Mouse (Mus musculus): ENCODE measurements around the gene Gprin1. TPM values are rescaled to one million over a fixed set of nuclear protein-coding genes. Genes with fewer than 3 reads are reported as not detected.
"Not testable (repeated sequence)": the region's sequence is repeated elsewhere in the genome, so short reads cannot be mapped to it uniquely, and the experiment has no call there.

Gprin1 gene
- 0.14 and 0.27 TPM in 2 replicates for polyA plus RNA-seq (2015; fragmentation: Nextera tagmentation; extraction: Ambion mirVana)

DNA sequence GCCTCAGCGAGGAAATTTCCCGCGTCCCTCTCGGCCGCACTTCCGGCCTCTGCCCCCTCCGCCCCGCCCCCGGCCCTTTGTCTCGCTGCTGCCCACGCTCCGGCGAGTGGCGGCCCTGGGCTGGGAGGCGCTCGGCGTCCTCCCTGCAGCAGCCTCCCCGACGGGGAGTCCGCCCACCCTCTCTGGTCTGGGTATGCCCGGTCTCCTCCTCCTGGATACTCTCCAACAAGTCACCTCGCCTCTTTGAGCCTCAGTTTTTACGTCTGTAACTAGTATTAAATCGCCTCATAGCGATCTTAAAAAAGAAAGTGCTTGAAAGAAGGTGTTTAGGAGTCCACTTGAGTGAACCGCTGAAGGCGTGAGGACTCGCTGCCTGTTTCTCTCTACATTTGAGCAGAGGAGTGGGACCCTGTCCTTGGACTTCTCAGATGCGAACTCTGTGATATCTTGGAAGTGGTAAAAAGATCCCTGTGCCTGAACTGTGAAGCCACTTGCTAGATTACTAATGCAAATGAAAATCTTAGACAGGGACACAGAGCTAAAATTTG, at the start of gene Gprin1:
TSS of gene Gprin1 (minus strand) at position 11 of the 548 bp plus-strand sequence.
- H3K4me1 ChIP-seq = peaks cover 14% of the 10 kb centered on the region
- H3K9me3 ChIP-seq (replicated peaks) = no peaks in the 10 kb centered on the region
- H3K9ac ChIP-seq = no peak within 1 kb of the TSS
- WGBS = 2% methylated on average over 29 of the region's 29 CpGs
- peak; percentile 47; the same call in 1 of the 2 replicates for ATAC-seq (replicated peaks; ENCODE audit: low FRiP score)
- H3K4me3 ChIP-seq (replicated peaks) = peak within 1 kb of the TSS; percentile 62
- H3K4me2 ChIP-seq = peak within 1 kb of the TSS; percentile 94
- H3K36me3 ChIP-seq = no peaks in the 10 kb centered on the region
- no peak within 1 kb of the TSS for H3K27ac ChIP-seq
- H3K27me3 ChIP-seq = peaks cover 73% of the 10 kb centered on the region

DNA sequence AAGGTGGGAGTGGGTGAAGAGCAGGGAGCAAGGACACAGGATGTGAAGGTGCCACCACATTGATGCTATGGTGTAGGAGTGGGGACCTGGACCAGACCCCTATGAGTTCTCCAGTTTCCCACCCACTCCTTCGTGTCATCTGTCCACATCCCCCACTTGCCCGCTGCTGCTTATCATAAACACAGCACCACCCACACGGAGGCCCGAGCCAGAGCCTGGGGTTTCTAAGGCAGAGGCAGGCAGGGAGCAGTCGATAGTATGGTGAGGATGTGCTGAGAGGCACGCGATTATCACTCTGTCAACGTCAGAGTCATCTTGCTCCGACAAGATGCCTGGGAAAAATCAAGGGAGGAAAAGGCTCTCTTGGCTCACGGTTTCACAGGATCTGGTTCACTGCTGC, 49.1 kb upstream of the Gprin1 start:
- Histone ChIP-seq H3K9ac (no peak overlapping the region), H3K36me3 (no peaks in the 10 kb centered on the region), H3K9me3 (replicated peaks) (no peaks in the 10 kb centered on the region), H3K27ac (no peak overlapping the region), H3K4me2 (no peak overlapping the region), H3K4me1 (0 out of 2 replicates have a peak, but pooled peaks cover 2% of the 10 kb centered on the region), H3K4me3 (replicated peaks) (no peak overlapping the region), H3K27me3 (peaks cover 29% of the 10 kb centered on the region; the same call in 1 of the 2 replicates)
- no peak for ATAC-seq (replicated peaks; ENCODE audit: low FRiP score)
- whole genome bisulfite sequencing = 68% methylated on average over 10 of the region's 10 CpGs

GRCm38 (mm10) chr13:54797861-54798643, 48.4 kb upstream of the Gprin1 start:
- Histone ChIP-seq H3K4me3 (replicated peaks) (no peak overlapping the region), H3K36me3 (no peaks in the 10 kb centered on the region), H3K27ac (no peak overlapping the region), H3K4me1 (0 out of 2 replicates have a peak, but pooled peaks cover 2% of the 10 kb centered on the region), H3K27me3 (peaks cover 27% of the 10 kb centered on the region; the same call in 1 of the 2 replicates), H3K9ac (no peak overlapping the region), H3K4me2 (no peak overlapping the region), H3K9me3 (replicated peaks) (no peaks in the 10 kb centered on the region)
- no peak for ATAC-seq (replicated peaks; ENCODE audit: low FRiP score)
- WGBS = 77% methylated on average over 16 of the region's 16 CpGs

- WGBS = 34% methylated on average over 4 of the region's 4 CpGs
- H3K4me1 ChIP-seq = 0 out of 2 replicates have a peak, but pooled peaks cover 5% of the 10 kb centered on the region
- H3K4me3 ChIP-seq (replicated peaks) = no peak overlapping the region
These were observed 47.7 kb upstream of the Gprin1 start for GRCm38 (mm10) chr13:54797356-54797755.

DNA sequence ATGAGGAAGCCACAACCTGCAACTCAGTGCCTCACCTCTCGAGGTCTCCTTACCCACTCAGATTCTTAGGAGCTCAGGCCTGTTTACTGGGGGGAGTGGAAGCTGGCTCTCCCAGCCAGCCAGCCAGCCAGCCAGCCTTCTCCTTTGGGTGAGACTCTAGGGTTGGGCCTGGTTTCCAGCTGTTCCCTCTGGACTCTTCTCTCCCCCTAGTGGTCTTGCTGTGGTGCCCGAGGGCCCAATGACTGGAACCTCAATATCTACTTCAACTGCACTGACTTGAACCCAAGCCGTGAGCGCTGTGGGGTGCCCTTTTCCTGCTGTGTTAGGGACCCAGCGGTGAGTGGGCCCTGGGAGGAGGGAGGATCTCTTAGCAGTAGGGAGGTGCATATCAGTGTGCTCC, 45.2 kb upstream of the Gprin1 start:
- Histone ChIP-seq H3K4me3 (replicated peaks) (no peak overlapping the region), H3K4me1 (peaks cover 11% of the 10 kb centered on the region), H3K4me2 (no peak overlapping the region), H3K9me3 (replicated peaks) (no peaks in the 10 kb centered on the region), H3K27ac (no peak overlapping the region), H3K9ac (no peak overlapping the region), H3K27me3 (peaks cover 46% of the 10 kb centered on the region), H3K36me3 (no peaks in the 10 kb centered on the region)
- 46% methylated on average over 5 of the region's 5 CpGs for WGBS
- no peak for ATAC-seq (replicated peaks; ENCODE audit: low FRiP score)

More at GRCm38 (mm10) chr13:54797356-54797755, 47.7 kb upstream of the Gprin1 start:
- no peak overlapping the region for H3K27ac ChIP-seq
- peaks cover 28% of the 10 kb centered on the region; the same call in 1 of the 2 replicates for H3K27me3 ChIP-seq
- H3K9ac ChIP-seq = no peak overlapping the region
- no peaks in the 10 kb centered on the region for H3K36me3 ChIP-seq
- ATAC-seq (replicated peaks; ENCODE audit: low FRiP score) = no peak
- no peak overlapping the region for H3K4me2 ChIP-seq
- no peaks in the 10 kb centered on the region for H3K9me3 ChIP-seq (replicated peaks)

DNA sequence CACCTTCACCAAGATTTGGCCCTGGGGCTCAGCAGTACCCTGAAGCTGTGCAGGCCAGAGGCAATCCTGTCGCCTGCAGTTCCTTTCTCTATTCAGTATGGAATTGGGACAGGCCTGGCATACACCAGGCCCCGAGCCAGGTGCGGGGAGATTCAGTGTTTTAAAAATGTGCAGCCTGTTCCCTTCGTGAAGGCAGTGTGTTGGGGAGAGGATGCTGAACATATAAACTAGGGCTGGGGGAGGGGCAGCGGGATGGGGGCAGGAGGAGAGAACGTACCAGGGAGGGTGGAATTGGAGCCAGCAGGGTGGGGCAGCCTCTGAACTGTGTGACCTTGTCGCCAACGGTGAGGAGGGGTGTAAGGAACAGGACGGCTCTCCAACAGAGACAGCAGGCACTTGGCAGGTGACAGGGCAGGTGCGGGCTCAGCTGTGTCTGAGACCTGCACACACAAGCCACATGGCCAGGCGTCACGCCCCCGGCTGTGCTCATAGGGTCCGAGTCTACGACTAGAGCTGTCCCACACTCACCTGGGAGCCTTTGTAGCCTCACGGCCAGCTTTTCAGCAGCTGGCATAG, 44.4 kb upstream of the Gprin1 start:
- peaks cover 43% of the 10 kb centered on the region for H3K27me3 ChIP-seq
- H3K4me2 ChIP-seq = no peak overlapping the region
- no peaks in the 10 kb centered on the region for H3K36me3 ChIP-seq
- no peak overlapping the region for H3K4me3 ChIP-seq (replicated peaks)
- no peak overlapping the region for H3K9ac ChIP-seq
- ATAC-seq (replicated peaks; ENCODE audit: low FRiP score) = no peak
- peaks cover 18% of the 10 kb centered on the region for H3K4me1 ChIP-seq
- WGBS = 69% methylated on average over 16 of the region's 16 CpGs
- H3K9me3 ChIP-seq (replicated peaks) = no peaks in the 10 kb centered on the region
- no peak overlapping the region for H3K27ac ChIP-seq

DNA sequence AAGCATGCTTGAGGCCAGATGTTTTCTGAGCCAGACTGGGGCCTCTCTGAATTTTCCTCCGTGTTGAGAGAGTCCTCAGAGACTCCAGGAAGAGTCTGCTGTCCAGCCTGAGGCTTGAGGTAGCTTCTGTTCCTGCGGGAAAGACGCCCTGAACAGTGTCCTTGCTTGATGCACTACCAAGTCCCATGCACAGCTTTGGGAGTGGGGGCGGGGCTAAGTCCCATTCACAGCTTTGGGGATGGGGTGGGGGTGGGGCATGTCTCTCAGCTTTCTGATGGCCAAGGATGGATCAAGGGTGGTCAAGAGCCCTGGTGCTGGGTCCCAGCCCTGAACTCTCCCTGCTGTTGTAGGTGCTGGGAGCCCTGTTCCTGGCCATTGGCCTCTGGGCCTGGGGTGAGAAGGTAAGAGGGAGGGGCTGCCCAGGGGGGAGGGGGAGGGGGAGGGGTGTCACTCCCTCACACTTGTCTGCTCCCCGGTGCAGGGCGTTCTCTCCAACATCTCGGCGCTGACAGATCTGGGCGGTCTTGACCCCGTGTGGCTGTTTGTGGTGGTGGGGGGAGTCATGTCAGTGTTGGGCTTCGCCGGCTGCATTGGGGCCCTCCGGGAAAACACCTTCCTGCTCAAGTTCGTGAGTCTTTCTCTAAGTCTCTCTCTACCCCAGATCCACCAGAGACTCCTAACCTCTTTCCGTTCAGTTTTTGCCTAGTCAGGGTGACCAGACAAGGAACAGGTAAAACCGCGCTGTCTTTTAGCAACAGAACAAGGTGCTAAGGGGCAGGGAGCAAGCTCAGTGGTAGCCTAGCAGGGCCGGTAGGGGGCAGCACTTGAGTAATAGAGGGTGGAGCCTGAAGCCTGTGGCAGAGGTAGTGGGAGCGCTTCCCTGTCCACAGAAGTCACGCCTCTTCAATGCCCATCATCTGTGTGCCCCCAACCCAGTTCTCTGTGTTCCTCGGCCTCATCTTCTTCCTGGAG, 42.9 kb upstream of the Gprin1 start:
- H3K9me3 ChIP-seq (replicated peaks) = no peaks in the 10 kb centered on the region
- 16% methylated on average over 21 of the region's 21 CpGs for WGBS
- no peak overlapping the region for H3K27ac ChIP-seq
- peaks cover 29% of the 10 kb centered on the region for H3K27me3 ChIP-seq
- peaks cover 23% of the 10 kb centered on the region for H3K4me1 ChIP-seq
- no peak overlapping the region for H3K4me3 ChIP-seq (replicated peaks)
- no peak for ATAC-seq (replicated peaks; ENCODE audit: low FRiP score)
- no peaks in the 10 kb centered on the region for H3K36me3 ChIP-seq
- H3K9ac ChIP-seq = no peak overlapping the region
- no peak overlapping the region for H3K4me2 ChIP-seq

- peak; percentile 47 for ATAC-seq (replicated peaks; ENCODE audit: low FRiP score)
- Histone ChIP-seq H3K27ac (peak overlapping the region; percentile 37; the same call in 1 of the 2 replicates), H3K4me3 (replicated peaks) (peak overlapping the region; percentile 59), H3K4me2 (peak overlapping the region; percentile 94), H3K27me3 (peaks cover 30% of the 10 kb centered on the region), H3K9me3 (replicated peaks) (no peaks in the 10 kb centered on the region), H3K4me1 (peaks cover 23% of the 10 kb centered on the region), H3K36me3 (no peaks in the 10 kb centered on the region), H3K9ac (peak overlapping the region; percentile 42)
- 1% methylated on average over 38 of the region's 38 CpGs for WGBS
These were observed 40.1 kb upstream of the Gprin1 start for GRCm38 (mm10) chr13:54789561-54790397.

- ATAC-seq (replicated peaks; ENCODE audit: low FRiP score) = peak; percentile 89
- WGBS = 1% methylated on average over 44 of the region's 49 CpGs
- Histone ChIP-seq H3K27ac (peak within 1 kb of the TSS; percentile 37; the same call in 1 of the 2 replicates), H3K36me3 (no peaks in the 10 kb centered on the region), H3K4me2 (peak within 1 kb of the TSS; percentile 94), H3K9ac (peak within 1 kb of the TSS; percentile 42), H3K4me3 (replicated peaks) (peak within 1 kb of the TSS; percentile 59), H3K4me1 (peaks cover 23% of the 10 kb centered on the region), H3K9me3 (replicated peaks) (no peaks in the 10 kb centered on the region), H3K27me3 (peaks cover 30% of the 10 kb centered on the region)
These were observed 39.3 kb upstream of the Gprin1 start, which contains the start of gene Tspan17 for GRCm38 (mm10) chr13:54788740-54789560. TSS of gene Tspan17 (plus strand) at chr13:54789377.

GRCm38 (mm10) chr13:54787591-54787990, 37.9 kb upstream of the Gprin1 start:
- Histone ChIP-seq H3K4me1 (peaks cover 23% of the 10 kb centered on the region), H3K27me3 (peaks cover 30% of the 10 kb centered on the region)
- not testable (repeated sequence) for H3K9ac ChIP-seq; H3K27ac ChIP-seq; H3K4me2 ChIP-seq; H3K9me3 ChIP-seq (replicated peaks); H3K36me3 ChIP-seq; H3K4me3 ChIP-seq (replicated peaks); ATAC-seq (replicated peaks; ENCODE audit: low FRiP score)
- WGBS = 79% methylated on average over 2 of the region's 2 CpGs
